Mouse (Mus musculus): Measurements from ENCODE around the gene Cacna1s.

Gene Cacna1s

DNA sequence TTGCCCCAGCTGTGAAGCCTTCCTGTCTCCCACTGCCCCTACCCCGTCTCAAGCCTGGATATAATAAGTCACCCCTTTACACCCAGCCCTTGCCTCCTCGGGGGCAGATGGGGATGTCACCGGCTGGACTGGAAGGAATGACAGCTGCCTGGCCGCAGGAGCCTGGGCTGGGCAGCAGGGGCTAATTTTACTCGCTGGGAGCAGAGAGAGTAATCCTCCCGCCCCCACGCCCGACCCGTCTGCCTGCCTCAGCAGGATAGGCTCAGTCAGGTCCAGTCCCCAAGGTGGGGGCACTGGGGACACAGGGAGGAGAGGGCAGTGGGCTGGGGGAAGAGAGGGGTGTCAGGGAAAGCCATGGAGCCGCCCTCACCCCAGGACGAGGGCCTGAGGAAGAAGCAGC lies at the start of gene Cacna1s:
TSS of gene Cacna1s (plus strand) at position 204 of the 400 bp plus-strand sequence.
- DNase-seq (ENCODE audit: low spot score in 2 of 2), result no peak

DNA sequence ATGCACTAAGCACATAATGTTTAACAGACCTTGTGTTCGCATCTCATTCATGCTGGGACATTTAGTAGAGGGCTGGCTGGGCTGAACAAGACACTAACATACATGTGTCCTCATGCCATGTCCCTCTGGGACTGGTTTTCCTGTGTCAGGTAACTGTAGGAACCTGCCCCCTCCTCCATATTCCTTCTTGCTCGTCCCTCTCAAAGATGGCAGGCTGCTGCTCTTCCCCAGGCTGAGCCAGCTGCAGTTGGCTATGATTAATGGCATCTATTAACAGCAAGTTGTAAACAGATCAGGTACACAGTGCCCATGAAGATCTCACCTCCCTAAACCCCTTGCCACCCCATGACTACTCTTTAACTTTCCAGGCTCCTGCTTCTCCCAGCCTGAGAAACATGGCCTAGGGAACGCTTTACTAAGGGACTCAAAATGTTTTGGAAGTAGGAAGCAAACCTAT lies 46.2 kb upstream of the Cacna1s start, which contains the start of gene Igfn1:
TSS of gene Igfn1 (minus strand) at position 51 of the 457 bp plus-strand sequence.
- no peak for DNase-seq (ENCODE audit: low spot score in 2 of 2)

DNA sequence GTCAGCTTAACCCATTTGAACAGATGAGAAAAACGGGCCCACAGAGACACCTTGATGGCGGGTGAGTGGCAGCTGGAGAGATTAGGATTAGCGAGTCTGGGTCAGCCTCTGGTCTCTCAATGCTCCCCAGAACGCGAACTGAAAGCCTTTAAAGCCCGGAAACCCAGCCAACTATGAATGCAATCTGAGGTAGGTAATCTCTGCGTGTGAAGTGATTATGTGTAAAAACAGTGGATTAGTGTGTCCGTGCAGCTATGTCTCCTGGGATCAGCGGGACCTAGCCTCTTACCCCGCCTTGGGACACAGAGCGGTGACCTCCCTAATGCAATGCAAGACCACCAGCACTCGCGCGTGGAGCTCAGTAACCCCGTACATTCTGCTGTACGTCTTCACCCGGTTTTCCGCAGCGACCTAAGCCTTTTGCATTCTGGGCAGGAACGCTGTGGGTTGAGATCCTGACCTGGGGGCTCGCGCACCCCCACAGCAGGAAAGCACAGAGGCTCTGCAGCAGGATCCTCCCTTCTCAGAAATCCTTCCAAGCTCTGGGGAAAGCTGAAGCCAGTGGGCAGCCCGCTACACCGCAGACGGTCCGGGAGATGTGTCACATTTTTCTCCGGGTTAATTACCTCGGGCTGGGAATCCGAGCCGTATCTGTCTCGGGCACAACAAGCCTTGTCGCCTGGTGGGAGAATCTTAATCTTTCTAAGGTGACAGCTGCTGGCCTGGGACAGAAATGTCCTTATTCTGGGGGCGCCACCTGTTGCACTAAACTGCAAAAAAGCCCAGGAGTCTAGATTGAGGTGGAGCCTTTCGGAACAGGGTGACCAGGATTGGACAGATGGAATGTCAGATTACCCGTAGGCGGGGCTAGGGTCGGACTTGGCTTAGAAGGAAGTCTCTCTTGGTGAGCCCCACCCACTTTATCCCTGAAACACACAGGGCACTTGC lies 45.1 kb upstream of the Cacna1s start, which contains the start of gene Tmem9:
TSS of gene Tmem9 (plus strand) at position 940 of the 948 bp plus-strand sequence.
- peak; percentile 4 to 24 for DNase-seq (ENCODE audit: low spot score in 2 of 2)

DNA sequence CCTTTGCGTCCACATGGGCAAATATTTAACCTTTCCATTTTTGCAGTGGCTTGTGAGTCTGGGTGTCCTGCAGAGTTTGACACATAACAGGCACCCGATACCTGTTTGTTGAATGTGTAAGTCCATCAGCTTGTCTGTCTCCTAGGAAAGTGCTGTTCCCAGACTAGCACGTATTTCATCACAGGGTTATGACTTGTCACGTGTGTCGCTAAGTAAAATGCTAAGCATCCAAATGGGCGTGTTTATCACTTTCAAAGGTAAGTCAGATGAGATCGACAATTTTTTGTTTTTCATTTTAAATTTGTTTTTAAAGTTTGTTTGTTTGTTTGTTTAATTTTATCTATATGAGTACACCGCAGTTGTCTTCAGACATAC lies 44.4 kb upstream of the Cacna1s start:
- no peak for DNase-seq (ENCODE audit: low spot score in 2 of 2)

GRCm38 (mm10) chr1:136010247-136010646 lies 42.3 kb upstream of the Cacna1s start:
- DNase-seq (ENCODE audit: low spot score in 2 of 2), result no peak

GRCm38 (mm10) chr1:136013513-136013912 lies 39.0 kb upstream of the Cacna1s start:
- DNase-seq (ENCODE audit: low spot score in 2 of 2), result no peak

DNA sequence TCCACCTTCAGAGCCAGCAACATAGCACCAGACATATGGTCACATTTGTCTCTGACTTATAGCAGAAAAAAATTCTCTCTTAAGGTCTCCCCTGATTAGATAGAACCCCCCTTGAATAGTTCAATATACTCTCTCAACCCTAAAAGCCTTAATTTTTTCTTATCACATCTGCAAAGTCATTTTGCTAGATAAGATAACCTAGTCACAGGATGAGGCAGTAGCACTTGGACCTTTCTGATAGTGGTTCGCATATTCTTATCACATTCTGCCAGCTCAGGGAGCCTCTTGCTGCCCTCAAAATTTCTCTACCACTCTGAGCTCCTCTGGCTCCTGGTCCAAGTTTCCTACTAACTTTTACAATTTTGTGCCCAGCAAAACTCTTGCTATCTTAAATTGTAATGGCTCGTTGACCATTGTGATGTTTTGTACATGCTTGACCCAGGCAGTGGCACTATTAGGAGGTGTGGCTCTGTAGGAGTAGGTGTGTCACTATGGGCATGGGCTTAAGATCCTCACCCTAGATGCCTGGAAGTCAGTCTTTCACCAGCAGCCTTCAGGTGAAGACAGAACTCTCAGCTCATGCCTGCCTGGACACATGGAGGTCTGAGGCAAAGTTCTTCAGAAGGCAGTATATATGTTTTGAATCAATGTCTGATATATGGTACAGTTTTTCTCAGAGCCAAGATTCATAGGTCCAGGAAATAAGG lies 37.6 kb upstream of the Cacna1s start:
- DNase-seq (ENCODE audit: low spot score in 2 of 2), result no peak

GRCm38 (mm10) chr1:136017307-136017706 lies 35.2 kb upstream of the Cacna1s start:
- no peak for DNase-seq (ENCODE audit: low spot score in 2 of 2)

GRCm38 (mm10) chr1:136017907-136018313 lies 34.6 kb upstream of the Cacna1s start:
- peak; percentile 64 to 69 for DNase-seq (ENCODE audit: low spot score in 2 of 2)

DNA sequence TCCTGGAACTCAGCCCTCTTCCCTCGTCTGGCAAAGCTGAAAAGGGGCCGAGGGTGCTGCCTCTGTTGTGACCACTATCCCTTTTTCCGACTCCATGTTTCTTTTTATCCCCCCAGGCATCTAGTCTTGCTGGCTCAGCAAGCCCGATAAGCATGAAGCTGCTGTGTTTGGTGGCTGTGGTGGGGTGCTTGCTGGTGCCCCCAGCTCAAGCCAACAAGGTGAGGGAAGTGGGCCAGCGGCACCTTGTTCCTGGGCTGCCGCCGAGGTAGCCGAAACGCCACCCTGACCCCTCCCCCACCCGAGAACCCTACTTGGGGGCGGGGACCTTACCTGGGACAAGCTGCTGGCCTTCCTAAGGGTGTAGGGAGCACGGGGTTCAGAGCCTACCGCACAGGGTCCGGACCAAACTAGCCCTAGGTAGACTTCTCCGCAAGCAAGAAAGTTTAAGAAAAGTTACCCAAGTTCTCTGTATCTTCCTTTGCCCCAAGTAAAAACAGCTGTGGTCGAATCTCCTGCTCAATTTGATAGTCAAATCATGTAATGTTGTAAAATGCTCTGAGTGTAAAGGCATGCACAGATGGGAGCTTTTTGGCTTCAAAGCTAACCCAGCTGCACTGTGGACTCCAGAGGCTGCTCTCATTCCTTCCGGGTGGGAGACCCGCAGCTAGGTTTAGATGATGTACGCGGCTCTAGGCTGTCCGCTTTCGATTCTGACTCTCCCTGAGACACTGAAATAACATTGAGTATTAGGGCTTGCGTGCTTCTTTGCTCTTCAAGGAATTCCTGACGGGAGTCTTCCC lies 34.0 kb upstream of the Cacna1s start:
- peak; percentile 3 to 21 for DNase-seq (ENCODE audit: low spot score in 2 of 2)

DNA sequence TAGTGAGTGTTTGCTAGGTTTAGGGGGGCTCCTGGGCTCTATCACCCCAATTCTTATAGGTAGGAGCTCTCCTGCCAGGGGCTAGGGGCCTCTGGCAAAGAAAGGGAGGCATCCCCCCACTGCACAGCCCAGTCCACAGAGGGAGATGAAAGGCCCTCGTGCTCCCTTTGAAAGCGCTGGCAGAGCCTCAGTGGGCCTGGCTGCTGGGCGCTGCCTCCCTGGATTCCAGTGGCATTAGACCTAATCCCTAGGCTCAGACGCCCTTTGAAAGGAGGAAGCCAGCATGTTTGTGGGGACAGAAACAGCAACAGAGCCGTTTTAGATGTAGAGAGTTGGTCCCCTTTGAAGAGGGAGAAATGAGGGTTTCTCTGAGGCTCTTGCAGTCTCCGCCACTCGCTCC lies 22.3 kb upstream of the Cacna1s start:
- no peak for DNase-seq (ENCODE audit: low spot score in 2 of 2)

DNA sequence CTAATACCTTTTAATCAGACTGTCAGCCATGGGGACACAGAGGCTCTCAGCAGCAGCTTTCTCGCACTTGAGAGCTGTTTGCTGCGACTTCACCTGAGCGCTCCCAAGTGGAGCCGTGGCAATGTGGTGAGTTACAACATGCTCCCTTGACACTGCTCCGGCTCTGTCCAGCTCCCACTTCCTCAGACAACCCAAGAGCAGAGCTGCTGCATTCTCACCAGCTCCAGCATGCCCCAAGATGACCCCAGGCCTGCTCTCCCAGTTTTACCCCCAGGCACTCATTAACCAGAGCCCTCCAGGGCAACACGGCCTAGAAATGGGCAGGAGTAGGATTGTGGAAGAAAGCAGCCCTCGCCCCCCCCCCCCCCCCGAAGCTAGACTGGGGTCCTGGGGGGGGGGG lies 20.9 kb upstream of the Cacna1s start:
- DNase-seq (ENCODE audit: low spot score in 2 of 2), result no peak

DNA sequence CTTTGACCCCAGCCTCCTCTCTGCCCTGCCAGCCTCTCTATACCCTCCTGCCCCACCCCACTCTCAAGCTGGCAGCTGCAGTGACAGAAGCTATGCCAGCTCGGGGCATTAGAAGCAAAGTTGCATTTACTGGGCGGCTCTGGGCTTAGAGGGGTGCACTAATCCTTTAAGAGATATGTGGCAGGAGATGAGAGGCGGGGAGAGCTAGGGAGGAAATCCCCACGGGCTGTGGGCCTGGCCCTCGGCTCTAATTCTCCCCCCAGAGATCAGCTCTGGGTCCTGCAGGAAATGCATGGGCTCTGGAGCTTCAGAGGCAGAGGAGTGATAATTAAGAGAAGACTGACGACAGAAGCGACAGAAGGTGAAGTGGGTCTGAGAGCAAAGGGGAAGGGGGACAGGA lies 19.6 kb upstream of the Cacna1s start:
- DNase-seq (ENCODE audit: low spot score in 2 of 2), result no peak

- DNase-seq (ENCODE audit: low spot score in 2 of 2), result no peak
Measured at GRCm38 (mm10) chr1:136038746-136039538, 13.6 kb upstream of the Cacna1s start.

DNA sequence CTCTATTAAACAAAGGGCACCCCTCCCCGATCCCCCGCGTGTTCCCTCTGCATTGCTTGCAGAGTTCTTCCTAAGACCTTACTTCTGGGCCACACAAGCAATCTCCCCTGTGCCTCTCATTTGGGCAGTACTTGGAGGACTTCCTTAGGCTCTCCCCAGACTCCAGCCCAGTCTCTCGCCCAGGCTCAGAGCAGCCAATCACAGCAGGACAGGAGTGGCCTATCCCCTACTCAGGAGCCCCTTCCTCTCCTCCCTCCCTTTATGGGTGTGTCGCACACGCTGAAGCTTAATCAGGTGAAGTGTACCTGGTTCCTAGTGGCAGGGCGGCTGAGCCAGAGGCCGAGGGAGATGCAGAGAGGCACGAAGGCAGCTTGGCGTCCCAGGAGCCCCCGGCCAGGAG lies 12.1 kb upstream of the Cacna1s start:
- no peak for DNase-seq (ENCODE audit: low spot score in 2 of 2)

DNA sequence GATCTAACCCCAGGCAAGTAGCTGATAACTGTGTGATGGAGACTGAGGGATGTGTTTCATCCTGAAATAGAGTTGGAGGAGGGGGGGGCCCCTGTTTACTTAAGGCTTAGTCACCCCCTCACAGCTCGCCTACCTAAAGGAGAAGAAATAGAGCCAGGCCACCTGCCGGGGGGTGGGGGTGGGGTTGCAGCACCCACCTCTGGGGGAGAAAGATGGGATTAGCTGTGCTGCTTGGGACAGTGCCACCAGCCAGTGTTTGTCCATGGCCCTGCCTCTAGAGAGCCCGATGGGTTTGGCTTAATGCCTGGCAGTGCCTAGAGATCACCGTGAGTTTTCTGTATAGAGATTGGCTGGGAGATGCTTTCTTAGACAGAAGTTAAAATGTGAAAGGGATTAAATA lies 11.7 kb upstream of the Cacna1s start:
- no peak for DNase-seq (ENCODE audit: low spot score in 2 of 2)

- peak; percentile 14 to 46 for DNase-seq (ENCODE audit: low spot score in 2 of 2)
Measured at GRCm38 (mm10) chr1:136045774-136046173, 6.8 kb upstream of the Cacna1s start.

DNA sequence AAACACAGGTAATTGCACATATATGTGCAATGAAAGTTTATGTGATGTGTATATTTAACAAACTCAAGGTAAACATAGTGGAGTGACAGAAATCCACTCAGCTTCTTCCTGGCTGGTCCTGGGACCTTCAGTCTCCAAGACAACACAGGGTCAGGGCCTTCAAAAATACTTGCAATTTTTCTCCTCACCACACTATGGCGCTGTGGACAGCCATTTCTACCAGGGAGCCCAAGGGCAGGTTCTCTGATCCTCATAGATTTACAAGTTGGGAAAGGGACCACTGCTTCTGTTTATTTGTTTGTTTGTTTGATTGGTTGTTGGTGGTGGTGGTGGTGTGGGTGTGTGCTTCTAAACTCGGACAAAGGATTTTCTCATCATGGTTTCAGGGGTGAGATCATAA lies 5.1 kb upstream of the Cacna1s start:
- DNase-seq (ENCODE audit: low spot score in 2 of 2), result no peak

- DNase-seq (ENCODE audit: low spot score in 2 of 2), result no peak
Measured at GRCm38 (mm10) chr1:136047894-136048293, 4.7 kb upstream of the Cacna1s start.

DNA sequence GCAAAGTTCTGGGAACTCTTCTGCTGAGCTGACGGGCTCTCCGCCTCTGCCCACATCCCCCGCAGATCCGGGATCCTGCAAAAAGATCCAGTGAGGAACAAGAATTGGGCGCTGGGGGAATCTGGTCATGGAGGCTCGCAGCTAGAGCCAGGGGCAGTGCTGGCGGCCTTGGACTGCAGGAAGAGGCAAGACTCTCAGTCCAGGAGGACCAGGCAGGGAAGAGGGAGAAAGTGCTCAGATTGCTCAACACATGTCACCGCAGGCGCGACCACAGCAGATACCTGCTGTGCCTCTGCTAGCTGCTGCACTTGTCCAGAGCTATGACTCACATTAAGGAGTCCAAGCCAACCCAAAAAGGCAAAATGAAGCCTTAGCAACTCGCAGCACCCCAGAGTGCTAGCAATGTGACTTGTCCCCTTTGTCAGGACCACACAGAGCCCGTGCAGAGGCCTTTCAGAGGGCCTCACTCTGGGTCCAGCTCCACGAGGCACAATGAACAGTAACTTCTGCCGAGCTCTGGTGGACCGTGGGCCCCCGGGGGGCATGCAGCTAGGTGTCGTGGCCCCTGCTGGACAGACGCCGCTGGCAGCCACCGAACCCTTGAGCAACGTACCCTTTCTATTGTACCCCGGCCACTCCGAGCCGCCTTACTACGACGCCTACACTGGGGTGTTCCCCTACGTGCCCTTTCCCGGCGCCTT lies 2.1 kb upstream of the Cacna1s start, which contains the start of gene Ascl5:
TSS of gene Ascl5 (plus strand) at position 493 of the 701 bp plus-strand sequence.
- no peak for DNase-seq (ENCODE audit: low spot score in 2 of 2)
